Mouse (Mus musculus) embryonic stem cell, embryonic (primary cell): ENCODE measurements around the gene Nol4l.
"Not testable (repeated sequence)": the region's sequence is repeated elsewhere in the genome, so short reads cannot be mapped to it uniquely, and the experiment has no call there.

Experiments
- CTCF ChIA-PET, 4 experiments: fragments of 300-600 bp in 2 of 4; fragments of 350-600 bp in 2 of 4; sonication (Branson Sonifier 250); formaldehyde crosslinking; loops; one replicate each; lab custom pipeline; 2022; ENCODE audit warnings: inconsistent platforms in 2 of 4; lab: Charles Lee
- POLR2A ChIA-PET, 4 experiments: fragments of 300-600 bp in 2 of 4; fragments of 350-600 bp in 2 of 4; sonication (Branson Sonifier 250); formaldehyde crosslinking; loops; one replicate each; lab custom pipeline; 2022; ENCODE audit warnings: antibody characterized with exemption in 4 of 4, inconsistent platforms in 1 of 4; lab: Charles Lee

Nol4l gene

DNA sequence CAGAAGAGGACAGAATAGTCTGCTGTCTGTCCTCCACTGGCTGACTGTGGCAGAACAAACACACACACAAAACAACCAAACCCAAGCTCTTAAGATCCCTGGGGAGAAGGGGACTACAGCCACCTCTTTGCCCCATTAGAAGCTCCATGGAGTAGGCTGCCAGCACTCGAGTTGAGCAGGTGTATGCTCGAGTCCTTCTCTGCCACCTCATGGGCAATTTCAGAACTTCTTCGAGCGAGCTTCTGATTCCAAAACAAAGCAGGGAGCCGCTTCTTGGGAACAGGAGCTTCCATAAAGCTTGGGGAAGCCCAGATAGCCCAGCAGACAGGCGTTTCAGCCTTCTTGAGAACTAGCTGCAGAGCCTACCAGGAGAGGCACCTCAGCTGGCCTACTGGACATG is 117.2 kb downstream of the Nol4l start:
- ChIA-PET POLR2A (interaction anchor here in 3 of 4 experiments (0.6 to 2.6 kb wide), 10 partner anchors 8 to 135 kb away, joined by 3 to 11 read pairs (median 4); no protein-coding TSS in a partner anchor), CTCF (interaction anchor here (0.5 to 2.0 kb wide), 18 partner anchors 9 to 387 kb away, joined by 3 to 10 read pairs (median 3); no protein-coding TSS in a partner anchor)

DNA sequence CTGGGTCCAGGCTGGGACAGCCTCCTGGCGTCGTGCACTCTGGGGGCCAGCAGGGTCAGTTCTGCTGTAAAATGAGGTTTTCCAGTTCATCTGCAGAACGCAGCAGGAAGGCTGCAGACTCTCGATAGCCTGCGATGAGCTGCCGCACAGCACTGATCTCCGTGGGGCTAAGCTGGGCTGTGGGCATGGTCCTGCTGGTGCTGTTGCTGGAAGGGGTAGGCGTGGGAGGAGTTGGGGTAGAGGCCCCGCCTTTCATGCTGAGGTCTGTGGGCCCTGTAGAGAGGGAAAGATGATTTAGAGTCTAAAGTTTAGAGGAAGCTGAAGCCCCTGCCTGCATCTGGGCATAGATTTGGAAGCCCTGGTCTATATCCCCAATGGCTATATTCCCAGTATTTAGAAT is 118.2 kb downstream of the Nol4l start:
- POLR2A ChIA-PET = interaction anchor here (0.7 to 2.6 kb wide), 10 partner anchors 7 to 201 kb away, joined by 3 to 11 read pairs (median 3); no protein-coding TSS in a partner anchor
- CTCF ChIA-PET = interaction anchor here (0.6 to 2.0 kb wide), 8 partner anchors 10 to 672 kb away, joined by 3 to 9 read pairs (median 4); no protein-coding TSS in a partner anchor

- ChIA-PET POLR2A (interaction anchor here in 2 of 4 experiments (1.2 to 2.5 kb wide), 5 partner anchors 11 to 62 kb away, joined by 3 to 7 read pairs (median 4); no protein-coding TSS in a partner anchor), CTCF (interaction anchor here in 2 of 4 experiments (0.5 to 1.0 kb wide), 2 partner anchors 12 to 262 kb away, joined by 3 to 4 read pairs; no protein-coding TSS in a partner anchor)
Measured at GRCm38 (mm10) chr2:153408971-153409370, 120.8 kb downstream of the Nol4l start.

DNA sequence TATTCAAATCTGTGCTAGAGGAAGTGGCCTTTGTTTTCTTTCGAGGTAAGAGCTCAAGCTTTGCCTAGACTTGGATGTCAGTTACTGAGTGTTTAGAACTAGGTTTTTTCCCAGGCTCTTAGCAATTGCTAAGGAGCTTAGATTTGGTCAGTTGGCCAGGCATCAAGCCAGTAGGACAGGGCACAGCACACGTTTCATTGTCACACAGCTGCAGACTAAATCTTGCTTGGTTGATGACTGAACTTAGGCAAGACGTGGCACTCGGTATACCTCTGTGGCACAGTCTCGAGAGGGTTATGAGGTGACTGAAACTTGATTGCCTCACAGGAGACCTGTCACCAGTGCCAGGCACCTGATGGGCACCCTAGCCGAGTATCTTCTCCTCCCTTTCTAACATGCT is 122.9 kb downstream of the Nol4l start:
- CTCF ChIA-PET = interaction anchor here in 2 of 4 experiments (1.0 to 1.3 kb wide), 2 partner anchors 38 to 56 kb away, joined by 3 read pairs; no protein-coding TSS in a partner anchor
- POLR2A ChIA-PET = interaction anchor here in 2 of 4 experiments (1.1 to 2.5 kb wide), 4 partner anchors 9 to 59 kb away, joined by 3 to 7 read pairs (median 6); no protein-coding TSS in a partner anchor

- CTCF ChIA-PET = no interaction called here
- POLR2A ChIA-PET = interaction anchor here in 3 of 4 experiments (0.8 to 1.5 kb wide), 11 partner anchors 8 to 151 kb away, joined by 3 to 6 read pairs (median 4); no protein-coding TSS in a partner anchor
Measured at GRCm38 (mm10) chr2:153404882-153405281, 124.9 kb downstream of the Nol4l start.

GRCm38 (mm10) chr2:153404062-153404461 is 125.7 kb downstream of the Nol4l start:
- CTCF ChIA-PET = no interaction called here
- POLR2A ChIA-PET = interaction anchor here in 3 of 4 experiments (0.9 to 1.5 kb wide), 9 partner anchors 8 to 152 kb away, joined by 3 to 6 read pairs (median 4); no protein-coding TSS in a partner anchor

GRCm38 (mm10) chr2:153399166-153399565 is 130.6 kb downstream of the Nol4l start:
- POLR2A ChIA-PET = interaction anchor here in 3 of 4 experiments (1.1 to 1.8 kb wide), 6 partner anchors 10 to 238 kb away, joined by 3 to 5 read pairs (median 4); partner anchors contain the start of gene Tm9sf4 (in 1 of the 3)
- CTCF ChIA-PET = no interaction called here

DNA sequence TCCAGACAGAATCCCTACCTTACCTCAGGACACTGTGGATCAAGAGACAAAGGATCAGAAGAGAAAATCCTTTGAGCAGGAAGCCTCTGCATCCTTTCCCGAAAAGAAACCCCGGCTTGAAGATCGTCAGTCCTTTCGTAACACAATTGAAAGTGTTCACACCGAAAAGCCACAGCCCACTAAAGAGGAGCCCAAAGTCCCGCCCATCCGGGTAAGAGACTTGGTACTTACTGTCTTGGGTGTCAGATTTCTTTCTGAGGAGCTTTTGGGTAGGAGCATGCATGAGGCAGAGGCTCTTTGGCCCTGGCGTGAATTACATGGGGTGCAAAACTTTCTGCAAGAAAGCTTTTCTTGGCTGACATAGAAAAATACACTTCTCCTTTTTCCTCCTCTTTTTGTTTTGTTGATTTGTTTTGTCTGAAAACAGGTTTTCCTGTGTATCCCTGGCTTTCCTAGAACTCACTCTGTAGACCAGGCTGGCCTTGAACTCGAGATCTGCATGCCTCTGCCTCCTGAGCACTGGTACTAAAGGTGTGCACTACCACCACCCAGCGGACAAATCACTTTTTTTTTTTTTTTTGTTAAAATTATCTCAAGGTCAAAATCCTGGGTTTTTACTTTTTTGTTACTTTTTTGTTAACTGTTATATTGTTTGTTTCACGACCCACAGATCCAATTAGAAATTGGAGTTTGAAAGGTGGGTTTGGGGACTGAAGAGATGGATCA is 131.8 kb downstream of the Nol4l start:
- ChIA-PET CTCF (interaction anchor here in 1 of 4 experiments (0.7 to 1.5 kb wide), 4 partner anchors 23 to 188 kb away, joined by 3 to 5 read pairs (median 4); no protein-coding TSS in a partner anchor), POLR2A (interaction anchor here in 3 of 4 experiments (0.6 to 1.6 kb wide), 11 partner anchors 9 to 440 kb away, joined by 3 to 7 read pairs (median 3); no protein-coding TSS in a partner anchor)

DNA sequence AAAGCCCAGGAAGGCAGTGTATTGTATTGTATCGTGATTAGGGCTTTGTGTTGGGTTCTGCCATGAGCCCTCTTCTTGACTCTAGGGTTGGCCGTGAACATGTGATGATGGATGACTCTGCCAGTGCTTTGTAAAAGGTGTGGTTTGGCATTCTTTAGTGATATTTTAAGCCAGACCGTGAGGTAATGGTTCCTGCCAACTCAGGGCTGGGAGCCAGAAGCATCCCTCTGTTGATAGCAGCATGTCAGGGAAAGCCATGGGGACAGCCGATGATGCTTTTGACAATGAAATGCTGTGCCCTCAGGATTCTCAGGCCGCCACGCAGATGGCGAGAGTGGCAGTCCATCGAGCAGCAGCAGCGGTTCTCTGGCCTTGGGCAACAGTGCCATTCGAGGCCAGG is 136.7 kb downstream of the Nol4l start:
- CTCF ChIA-PET = no interaction called here
- POLR2A ChIA-PET = interaction anchor here in 2 of 4 experiments (1.1 to 4.3 kb wide), 5 partner anchors 22 to 46 kb away, joined by 3 to 12 read pairs (median 3); no protein-coding TSS in a partner anchor

DNA sequence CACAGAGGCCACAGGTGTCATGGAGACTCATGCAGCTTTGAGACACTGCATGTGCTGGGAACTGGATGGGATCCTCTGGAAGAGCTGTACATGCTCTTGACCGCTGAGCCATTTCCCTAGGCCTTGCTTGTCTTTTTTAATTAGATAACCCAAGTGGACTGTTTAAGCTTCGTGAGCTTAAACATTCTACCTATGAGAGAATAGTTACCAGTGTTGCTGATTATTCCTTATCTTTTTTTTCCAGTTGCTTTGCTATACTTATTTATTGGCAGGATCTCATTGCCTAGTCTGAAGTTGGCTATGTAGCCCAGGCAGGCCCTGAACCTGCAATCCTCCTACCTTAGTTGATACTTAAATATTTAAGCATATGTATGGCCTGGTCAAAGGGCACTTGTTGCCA is 139.9 kb downstream of the Nol4l start:
- POLR2A ChIA-PET = interaction anchor here in 1 of 4 experiments (1.3 to 4.3 kb wide), 2 partner anchors 18 to 43 kb away, joined by 4 to 12 read pairs; no protein-coding TSS in a partner anchor
- CTCF ChIA-PET = interaction anchor here in 3 of 4 experiments (0.5 to 1.1 kb wide), 3 partner anchors 31 to 265 kb away, joined by 3 to 4 read pairs (median 3); no protein-coding TSS in a partner anchor

DNA sequence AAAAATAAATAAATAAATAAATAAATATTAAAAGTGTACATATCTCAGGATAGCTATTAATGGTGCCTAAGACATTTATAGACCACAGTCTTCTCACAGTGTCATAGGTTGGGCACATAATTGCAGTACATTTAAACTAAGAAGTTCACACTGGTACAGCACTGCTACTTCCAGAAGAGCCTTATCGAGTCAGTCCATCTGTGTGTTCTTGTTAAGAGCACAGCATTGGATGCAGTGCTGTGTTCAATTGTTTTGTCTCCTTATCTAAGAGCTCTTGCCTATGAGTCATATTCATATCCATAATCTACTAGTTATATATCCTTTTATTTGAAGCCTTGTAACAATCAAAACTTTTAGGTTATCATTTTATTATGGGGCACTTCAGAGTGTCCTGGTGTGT is 149.3 kb downstream of the Nol4l start:
- ChIA-PET POLR2A (interaction anchor here in 2 of 4 experiments (0.5 to 3.5 kb wide), 3 partner anchors 10 to 221 kb away, joined by 3 to 12 read pairs (median 10); no protein-coding TSS in a partner anchor), CTCF (no interaction called here)

- POLR2A ChIA-PET = interaction anchor here in 2 of 4 experiments (0.6 to 2.4 kb wide), 9 partner anchors 11 to 211 kb away, joined by 3 to 13 read pairs (median 6); no protein-coding TSS in a partner anchor
- CTCF ChIA-PET = interaction anchor here in 1 of 4 experiments (0.6 kb wide), 2 partner anchors 400 to 556 kb away, joined by 6 to 7 read pairs; no protein-coding TSS in a partner anchor
Measured at GRCm38 (mm10) chr2:153375380-153375779, 154.4 kb downstream of the Nol4l start.

DNA sequence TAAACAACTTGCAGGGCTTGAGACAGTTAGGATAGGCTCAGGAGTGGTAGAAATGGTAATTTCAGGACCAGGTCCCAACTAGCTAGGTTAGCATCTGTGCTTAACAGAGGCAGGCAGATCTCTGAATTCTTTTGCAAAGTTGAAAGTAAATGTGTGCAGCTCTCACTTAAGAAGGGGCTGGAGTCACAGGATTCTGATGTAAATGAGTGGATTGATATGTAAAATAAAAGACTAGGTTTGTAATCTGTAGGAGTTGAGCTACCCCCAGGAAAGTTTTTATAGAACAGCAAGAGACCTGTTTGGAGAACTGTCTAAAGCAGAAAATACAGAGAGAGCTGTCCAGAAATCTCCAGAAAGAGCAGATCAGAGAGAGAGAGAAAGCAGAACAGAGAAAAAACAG is 158.9 kb downstream of the Nol4l start:
- CTCF ChIA-PET = interaction anchor here in 2 of 4 experiments (0.7 to 1.3 kb wide), 6 partner anchors 10 to 216 kb away, joined by 3 to 5 read pairs (median 3); no protein-coding TSS in a partner anchor
- POLR2A ChIA-PET = interaction anchor here (0.6 to 3.8 kb wide), 41 partner anchors 8 to 269 kb away, joined by 3 to 77 read pairs (median 4); partner anchors contain the start of gene Asxl1 (in 1 of the 4)

DNA sequence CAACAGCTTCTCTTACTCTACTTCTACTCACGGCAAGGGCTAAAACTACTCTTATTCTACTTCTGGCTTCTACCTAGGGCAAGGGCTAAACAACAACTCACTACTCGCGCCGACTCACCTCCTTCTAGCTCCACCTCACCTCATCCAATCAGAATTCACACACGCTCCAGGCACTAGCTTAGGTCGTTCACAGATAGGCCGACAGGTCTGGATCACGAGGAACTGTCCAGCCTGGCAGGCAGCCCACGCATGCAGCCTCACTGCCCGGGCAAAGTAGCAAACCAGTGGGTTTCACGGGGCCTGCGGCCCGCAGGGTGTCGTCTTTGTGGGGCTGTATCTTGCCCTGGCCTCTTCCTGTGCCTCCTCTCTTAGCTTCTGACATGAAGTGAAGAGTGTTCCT is 165.2 kb downstream of the Nol4l start:
- CTCF ChIA-PET = not testable (repeated sequence)
- POLR2A ChIA-PET = interaction anchor here in 3 of 4 experiments (0.8 to 8.2 kb wide), 12 partner anchors 10 to 80 kb away, joined by 3 to 113 read pairs (median 3); no protein-coding TSS in a partner anchor

DNA sequence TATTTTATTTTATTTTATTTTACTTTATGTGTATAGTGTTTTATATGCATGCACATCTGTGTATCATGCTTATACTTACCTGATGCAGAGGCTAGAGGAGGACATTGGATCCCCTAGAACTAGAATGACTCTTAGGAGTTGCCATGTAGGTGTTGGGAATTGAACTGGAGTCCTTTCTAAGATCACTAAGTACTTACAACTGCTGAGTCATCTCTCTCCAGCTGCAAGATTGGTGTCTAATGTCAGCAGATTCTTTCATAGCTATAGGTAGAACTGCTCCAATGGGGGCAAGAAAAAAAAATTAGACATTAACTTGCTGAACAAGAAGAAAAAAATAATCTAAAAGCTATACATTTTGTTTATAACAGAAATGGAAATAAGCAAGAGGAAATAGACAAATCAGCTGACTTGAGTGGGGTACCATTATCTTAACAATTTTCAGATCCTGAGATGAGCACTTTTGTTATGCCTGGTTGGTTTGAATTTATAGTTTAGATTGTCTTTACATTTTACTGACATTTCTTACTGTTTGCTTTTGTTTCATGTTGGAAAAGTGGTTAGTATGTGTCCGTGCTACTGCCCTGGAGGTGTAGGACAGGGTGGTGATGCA is 168.6 kb downstream of the Nol4l start:
- CTCF ChIA-PET = interaction anchor here in 3 of 4 experiments (0.5 to 1.6 kb wide), 4 partner anchors 10 to 262 kb away, joined by 3 to 8 read pairs (median 4); no protein-coding TSS in a partner anchor

More for the DNA sequence above, 168.6 kb downstream of the Nol4l start:
- POLR2A ChIA-PET = interaction anchor here in 3 of 4 experiments (0.7 to 8.2 kb wide), 15 partner anchors 8 to 186 kb away, joined by 3 to 113 read pairs (median 4); no protein-coding TSS in a partner anchor
